Mouse (Mus musculus): ENCODE data around the gene Fbl. TPM values are rescaled to one million over a fixed set of nuclear protein-coding genes. Genes with fewer than 3 reads are reported as not detected.

The Fbl gene
- total RNA-seq (2014; rRNA removed; ENCODE audit: low replicate concordance) (6.6 and 21.8 TPM in 2 replicates), polyA plus RNA-seq (2015; fragmentation: Nextera tagmentation; extraction: Ambion mirVana) (44.3 and 51.3 TPM in 2 replicates)

DNA sequence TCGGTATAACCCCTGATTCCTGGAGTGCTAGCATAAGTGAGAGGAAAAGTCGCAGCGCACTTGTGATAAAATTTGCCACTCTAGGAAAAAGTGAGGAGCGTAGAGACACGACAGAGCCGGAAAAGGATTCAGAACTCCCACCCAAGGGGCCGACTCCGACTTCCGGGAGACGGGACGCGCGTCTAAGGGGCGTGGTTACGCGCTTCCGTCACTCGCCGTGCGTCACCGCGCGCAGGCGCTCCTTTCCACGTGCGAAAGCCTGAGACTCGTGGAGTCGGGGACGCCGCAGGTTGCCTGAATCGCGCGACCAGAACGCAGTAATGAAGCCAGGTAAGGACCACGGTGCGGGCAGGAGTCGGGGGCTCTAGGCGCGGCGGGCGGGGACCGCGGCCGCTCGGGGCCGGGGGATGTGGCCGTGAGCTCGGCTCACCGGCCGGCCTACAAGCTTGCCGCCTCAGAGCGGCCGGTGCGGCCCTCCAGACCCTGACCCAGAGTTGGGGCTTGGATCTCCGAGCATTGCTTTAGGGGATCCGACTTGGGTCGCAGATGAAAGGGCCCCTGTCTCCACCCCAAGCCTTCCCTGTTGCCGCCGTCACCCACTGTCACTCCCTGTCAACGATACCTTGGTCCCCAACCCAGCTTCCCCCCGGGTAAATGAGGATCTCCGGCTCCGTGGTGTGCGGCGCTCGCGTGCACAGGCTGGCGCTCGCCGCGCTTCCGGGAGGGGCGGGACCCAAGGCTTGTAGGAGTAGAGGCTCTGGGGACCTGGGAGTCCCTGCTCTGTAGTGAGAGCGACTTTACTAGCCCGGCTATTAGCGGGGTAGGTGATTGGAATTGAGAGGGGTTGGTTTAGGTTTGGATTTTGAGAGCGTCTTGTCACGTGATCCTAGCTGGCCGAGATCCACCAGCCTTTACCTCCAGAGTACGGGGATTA, at the start of gene Fbl:
Gene Fbl, plus strand, starts transcription at position 222 of the 934 bp plus-strand sequence.
- under 1% methylated on average over 80 of the region's 80 CpGs for WGBS
- DNase-seq (ENCODE audit: low spot score) (peak; percentile 90), ATAC-seq (ENCODE audit: insufficient read depth, low read depth) (peak; percentile 93)
- Histone ChIP-seq H3K9ac (replicated peaks; ENCODE audit: low read depth, low read length) (peak within 1 kb of the TSS; percentile 58), H3K4me1 (ENCODE audit: control insufficient read depth, insufficient read depth) (peaks cover 22% of the 10 kb centered on the region), H3K9me3 (replicated peaks; ENCODE audit: control insufficient read depth, low read length) (no peaks in the 10 kb centered on the region), H3K4me2 (ENCODE audit: low read depth, low read length) (peak within 1 kb of the TSS; percentile 97), H3K27ac (ENCODE audit: low read depth) (peak within 1 kb of the TSS; percentile 91), H3K4me3 (ENCODE audit: low read depth, low read length) (peak within 1 kb of the TSS; percentile 83), H3K27me3 (ENCODE audit: control insufficient read depth, insufficient read depth, low read length) (no peaks in the 10 kb centered on the region), H3K36me3 (replicated peaks; ENCODE audit: control insufficient read depth, insufficient read depth, low read length) (0 out of 2 replicates have a peak, but pooled peaks cover 2% of the 10 kb centered on the region)
- TF ChIP-seq EP300 (IDR thresholded peaks at IDR 0.05; ENCODE audit: low read depth), result no peak; the same call in 1 of the 2 replicates
- TF ChIP-seq CTCF (IDR thresholded peaks at IDR 0.05; ENCODE audit: low read depth), result no peak

GRCm38 (mm10) chr7:28129166-28129565, 40.3 kb upstream of the Fbl start, which contains the start of gene 9530053A07Rik:
Gene 9530053A07Rik, plus strand, starts transcription at chr7:28129466.
- no peak for ATAC-seq (ENCODE audit: insufficient read depth, low read depth)
- no peaks in the 10 kb centered on the region for H3K27me3 ChIP-seq (ENCODE audit: control insufficient read depth, insufficient read depth, low read length)
- H3K4me1 ChIP-seq (ENCODE audit: control insufficient read depth, insufficient read depth), result no peaks in the 10 kb centered on the region
- no peaks in the 10 kb centered on the region for H3K36me3 ChIP-seq (replicated peaks; ENCODE audit: control insufficient read depth, insufficient read depth, low read length)
- TF ChIP-seq EP300 (IDR thresholded peaks at IDR 0.05; ENCODE audit: low read depth) (no peak), CTCF (IDR thresholded peaks at IDR 0.05; ENCODE audit: low read depth) (no peak)
- no peak within 1 kb of the TSS for H3K27ac ChIP-seq (ENCODE audit: low read depth)
- no peak for DNase-seq (ENCODE audit: low spot score)
- WGBS, result 79% methylated on average over 5 of the region's 5 CpGs
- no peaks in the 10 kb centered on the region for H3K9me3 ChIP-seq (replicated peaks; ENCODE audit: control insufficient read depth, low read length)
- no peak within 1 kb of the TSS for H3K4me3 ChIP-seq (ENCODE audit: low read depth, low read length)
- H3K4me2 ChIP-seq (ENCODE audit: low read depth, low read length), result no peak within 1 kb of the TSS
- H3K9ac ChIP-seq (replicated peaks; ENCODE audit: low read depth, low read length), result no peak within 1 kb of the TSS

- Histone ChIP-seq H3K9ac (replicated peaks; ENCODE audit: low read depth, low read length) (no peak overlapping the region), H3K36me3 (replicated peaks; ENCODE audit: control insufficient read depth, insufficient read depth, low read length) (no peaks in the 10 kb centered on the region), H3K4me2 (ENCODE audit: low read depth, low read length) (no peak overlapping the region), H3K27me3 (ENCODE audit: control insufficient read depth, insufficient read depth, low read length) (no peaks in the 10 kb centered on the region), H3K9me3 (replicated peaks; ENCODE audit: control insufficient read depth, low read length) (no peaks in the 10 kb centered on the region), H3K27ac (ENCODE audit: low read depth) (no peak overlapping the region), H3K4me1 (ENCODE audit: control insufficient read depth, insufficient read depth) (no peaks in the 10 kb centered on the region), H3K4me3 (ENCODE audit: low read depth, low read length) (no peak overlapping the region)
- ATAC-seq (ENCODE audit: insufficient read depth, low read depth) (no peak), DNase-seq (ENCODE audit: low spot score) (peak; percentile 7)
- WGBS, result 55% methylated on average over 5 of the region's 5 CpGs
- TF ChIP-seq EP300 (IDR thresholded peaks at IDR 0.05; ENCODE audit: low read depth), result no peak
- peak; percentile 56 for TF ChIP-seq CTCF (IDR thresholded peaks at IDR 0.05; ENCODE audit: low read depth)
Measured at GRCm38 (mm10) chr7:28137613-28138012, 31.9 kb upstream of the Fbl start.

- DNase-seq (ENCODE audit: low spot score) (peak; percentile 20), ATAC-seq (ENCODE audit: insufficient read depth, low read depth) (no peak)
- Histone ChIP-seq H3K9ac (replicated peaks; ENCODE audit: low read depth, low read length) (no peak overlapping the region), H3K36me3 (replicated peaks; ENCODE audit: control insufficient read depth, insufficient read depth, low read length) (no peaks in the 10 kb centered on the region), H3K4me3 (ENCODE audit: low read depth, low read length) (no peak overlapping the region), H3K27ac (ENCODE audit: low read depth) (no peak overlapping the region), H3K4me1 (ENCODE audit: control insufficient read depth, insufficient read depth) (no peaks in the 10 kb centered on the region), H3K27me3 (ENCODE audit: control insufficient read depth, insufficient read depth, low read length) (0 out of 2 replicates have a peak, but pooled peaks cover 8% of the 10 kb centered on the region), H3K9me3 (replicated peaks; ENCODE audit: control insufficient read depth, low read length) (peaks cover 3% of the 10 kb centered on the region; the same call in 1 of the 2 replicates), H3K4me2 (ENCODE audit: low read depth, low read length) (no peak overlapping the region)
- 16% methylated on average over 3 of the region's 3 CpGs for WGBS
- TF ChIP-seq EP300 (IDR thresholded peaks at IDR 0.05; ENCODE audit: low read depth) (no peak), CTCF (IDR thresholded peaks at IDR 0.05; ENCODE audit: low read depth) (peak; percentile 77)
Measured at GRCm38 (mm10) chr7:28148263-28148662, 21.2 kb upstream of the Fbl start.

DNA sequence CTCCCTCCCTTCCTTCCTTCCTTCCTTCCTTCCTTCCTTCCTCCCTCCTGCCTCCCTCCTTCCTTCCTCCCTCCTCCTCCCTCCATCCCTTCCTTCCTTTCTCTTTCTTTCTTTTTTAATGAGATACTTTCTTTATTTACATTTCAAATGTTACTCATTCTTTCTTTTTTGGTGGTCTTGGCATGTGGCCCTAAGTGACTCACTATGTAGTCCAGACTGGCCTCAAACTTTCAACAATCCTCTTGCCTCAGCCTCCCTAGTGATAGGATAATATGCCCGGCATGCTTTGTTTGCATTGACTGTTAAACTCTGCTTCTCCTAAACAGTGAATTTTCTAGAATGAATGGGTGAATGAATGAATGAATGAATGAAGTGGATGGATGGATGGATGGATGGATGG, 19.7 kb upstream of the Fbl start:
- Histone ChIP-seq H3K9ac (replicated peaks; ENCODE audit: low read depth, low read length) (no peak overlapping the region), H3K9me3 (replicated peaks; ENCODE audit: control insufficient read depth, low read length) (no peaks in the 10 kb centered on the region), H3K4me3 (ENCODE audit: low read depth, low read length) (no peak overlapping the region), H3K4me2 (ENCODE audit: low read depth, low read length) (no peak overlapping the region), H3K27me3 (ENCODE audit: control insufficient read depth, insufficient read depth, low read length) (0 out of 2 replicates have a peak, but pooled peaks cover 8% of the 10 kb centered on the region), H3K27ac (ENCODE audit: low read depth) (no peak overlapping the region), H3K4me1 (ENCODE audit: control insufficient read depth, insufficient read depth) (no peaks in the 10 kb centered on the region), H3K36me3 (replicated peaks; ENCODE audit: control insufficient read depth, insufficient read depth, low read length) (no peaks in the 10 kb centered on the region)
- TF ChIP-seq CTCF (IDR thresholded peaks at IDR 0.05; ENCODE audit: low read depth) (no peak), EP300 (IDR thresholded peaks at IDR 0.05; ENCODE audit: low read depth) (no peak)
- WGBS, result 82% methylated on average over 1 of the region's 1 CpGs
- ATAC-seq (ENCODE audit: insufficient read depth, low read depth) (no peak), DNase-seq (ENCODE audit: low spot score) (no peak)
